Mouse (Mus musculus) heart, embryonic 11.5 days (tissue): ENCODE data around the gene Cox6b1. TPM values are rescaled to one million over a fixed set of nuclear protein-coding genes. Genes with fewer than 3 reads are reported as not detected.

Experiments
- ATAC-seq: fragments of 200-750 bp; cut with Nextera tagmentation; replicated peaks from 2 replicates; pipeline ENCODE4 v1.8.0; 2017; ENCODE audit warnings: moderate library complexity; ENCODE audit not compliant: insufficient number of reproducible peaks, low FRiP score, low TSS enrichment
- H3K27ac ChIP-seq: fragments of 300-500 bp; sonication (generic); 2 replicates; pipeline ENCODE4 v1.5.1; 2014; ENCODE audit warnings: mild to moderate bottlenecking, low read depth, low read length
- H3K27me3 ChIP-seq: fragments of 300-500 bp; sonication (generic); 2 replicates; pipeline ENCODE4 v1.6.1; 2014; ENCODE audit warnings: mild to moderate bottlenecking, low read length, mixed read lengths; ENCODE audit not compliant: control insufficient read depth, insufficient read depth
- H3K36me3 ChIP-seq: fragments of 300-500 bp; sonication (generic); 2 replicates; pipeline ENCODE4 v1.6.1; 2014; ENCODE audit warnings: mild to moderate bottlenecking, low read length, moderate library complexity, mixed read lengths; ENCODE audit not compliant: control insufficient read depth, insufficient read depth
- H3K4me1 ChIP-seq: fragments of 300-500 bp; sonication (generic); 2 replicates; pipeline ENCODE4 v1.6.1; 2014; ENCODE audit warnings: low read length; ENCODE audit not compliant: control insufficient read depth, insufficient read depth
- H3K4me2 ChIP-seq: fragments of 300-500 bp; sonication (generic); 2 replicates; pipeline ENCODE4 v1.6.1; 2014; ENCODE audit warnings: mild to moderate bottlenecking, moderate library complexity
- H3K4me3 ChIP-seq: fragments of 300-500 bp; sonication (generic); 2 replicates; pipeline ENCODE4 v1.5.1; 2014; ENCODE audit warnings: low read depth, low read length
- H3K9ac ChIP-seq: fragments of 300-500 bp; sonication (generic); 2 replicates; pipeline ENCODE4 v1.6.1; 2014; ENCODE audit warnings: mild to moderate bottlenecking, low read depth, low read length, moderate library complexity
- H3K9me3 ChIP-seq: fragments of 300-500 bp; sonication (generic); replicated peaks from 2 replicates; pipeline ENCODE4 v1.6.1; 2016; ENCODE audit warnings: low read length; ENCODE audit not compliant: control insufficient read depth
- WGBS: fragments of 180-500 bp; shearing (Covaris S2); extraction: QIAGEN DNeasy Blood & Tissue Kit; methylation state at CpG from one replicate; pipeline ENCODE4 v1.1.7; 2014; ENCODE audit not compliant: insufficient replicate concordance; 5-methylcytosine and 5-hydroxymethylcytosine counted together
- polyA plus RNA-seq: library from polyadenylated mRNA; unstranded; fragments of >200 nt; fragmentation: Nextera tagmentation; extraction: Ambion mirVana; gene quantifications from 2 replicates; pipeline ENCODE4 v1.2.1, GENCODE M21; 2014

Cox6b1 gene
- 1,669 and 1,746 TPM in 2 replicates for polyA plus RNA-seq

- Histone ChIP-seq H3K9ac (peak within 1 kb of the TSS; percentile 96), H3K27me3 (no peaks in the 10 kb centered on the region), H3K4me3 (peak within 1 kb of the TSS; percentile 88), H3K36me3 (peaks cover 19% of the 10 kb centered on the region), H3K9me3 (no peaks in the 10 kb centered on the region), H3K27ac (peak within 1 kb of the TSS; percentile 73), H3K4me2 (peak within 1 kb of the TSS; percentile 93), H3K4me1 (peaks cover 8% of the 10 kb centered on the region)
- WGBS: under 1% methylated on average over 44 of the region's 44 CpGs
- peak; percentile 87 for ATAC-seq
These were observed at the start of gene Cox6b1 for GRCm38 (mm10) chr7:30625530-30626384. TSS of gene Cox6b1 (minus strand) at chr7:30626151.

- Histone ChIP-seq H3K9ac (no peak within 1 kb of the TSS), H3K36me3 (no peaks in the 10 kb centered on the region), H3K4me1 (no peaks in the 10 kb centered on the region), H3K27ac (no peak within 1 kb of the TSS), H3K4me2 (no peak within 1 kb of the TSS), H3K9me3 (no peaks in the 10 kb centered on the region), H3K4me3 (no peak within 1 kb of the TSS), H3K27me3 (peaks cover 3% of the 10 kb centered on the region; the same call in 1 of the 2 replicates)
- ATAC-seq: no peak
- 53% methylated on average over 9 of the region's 9 CpGs for WGBS
These were observed 45.5 kb upstream of the Cox6b1 start, which contains the start of gene Pmis2 for GRCm38 (mm10) chr7:30671480-30671879. TSS of gene Pmis2 (minus strand) at chr7:30671605.

- ATAC-seq: no peak
- Histone ChIP-seq H3K4me3 (no peak overlapping the region), H3K27me3 (no peaks in the 10 kb centered on the region), H3K4me2 (no peak overlapping the region), H3K36me3 (no peaks in the 10 kb centered on the region), H3K9me3 (no peaks in the 10 kb centered on the region), H3K9ac (no peak overlapping the region), H3K4me1 (no peaks in the 10 kb centered on the region), H3K27ac (no peak overlapping the region)
- 32% methylated on average over 3 of the region's 3 CpGs for WGBS
These were observed 43.3 kb upstream of the Cox6b1 start for GRCm38 (mm10) chr7:30669229-30669628.

- H3K27ac ChIP-seq: no peak overlapping the region
- H3K4me3 ChIP-seq: peak overlapping the region; percentile 80
- H3K9ac ChIP-seq: peak overlapping the region; percentile 84
- no peak for ATAC-seq
- no peaks in the 10 kb centered on the region for H3K4me1 ChIP-seq
- peaks cover 13% of the 10 kb centered on the region; the same call in 1 of the 2 replicates for H3K36me3 ChIP-seq
- no peaks in the 10 kb centered on the region for H3K27me3 ChIP-seq
- H3K4me2 ChIP-seq: peak overlapping the region; percentile 68
- no peaks in the 10 kb centered on the region for H3K9me3 ChIP-seq
- 6% methylated on average over 11 of the region's 11 CpGs for WGBS
These were observed 39.4 kb upstream of the Cox6b1 start for GRCm38 (mm10) chr7:30665321-30665720.

GRCm38 (mm10) chr7:30664529-30665200, 38.7 kb upstream of the Cox6b1 start, which contains the start of gene Haus5:
TSS of gene Haus5 (minus strand) at chr7:30664994.
- Histone ChIP-seq H3K4me2 (peak within 1 kb of the TSS; percentile 68), H3K9ac (peak within 1 kb of the TSS; percentile 84), H3K27me3 (no peaks in the 10 kb centered on the region), H3K27ac (peak within 1 kb of the TSS; percentile 29; the same call in 1 of the 2 replicates), H3K4me3 (peak within 1 kb of the TSS; percentile 80), H3K36me3 (peaks cover 13% of the 10 kb centered on the region; the same call in 1 of the 2 replicates), H3K9me3 (no peaks in the 10 kb centered on the region), H3K4me1 (no peaks in the 10 kb centered on the region)
- under 1% methylated on average over 34 of the region's 34 CpGs for WGBS
- ATAC-seq: peak; percentile 86

GRCm38 (mm10) chr7:30649591-30650540, 23.9 kb upstream of the Cox6b1 start, which contains the start of gene Rbm42:
TSS of gene Rbm42 (minus strand) at chr7:30650317.
- Histone ChIP-seq H3K9ac (peak within 1 kb of the TSS; percentile 97), H3K27ac (peak within 1 kb of the TSS; percentile 60), H3K36me3 (peaks cover 21% of the 10 kb centered on the region), H3K4me3 (peak within 1 kb of the TSS; percentile 93), H3K4me1 (no peaks in the 10 kb centered on the region), H3K27me3 (no peaks in the 10 kb centered on the region), H3K9me3 (no peaks in the 10 kb centered on the region), H3K4me2 (peak within 1 kb of the TSS; percentile 97)
- 2% methylated on average over 59 of the region's 59 CpGs for WGBS
- ATAC-seq: peak; percentile 97

- peak overlapping the region; percentile 1; the same call in 1 of the 2 replicates for H3K27ac ChIP-seq
These were observed 13.1 kb upstream of the Cox6b1 start for GRCm38 (mm10) chr7:30639083-30639482.

More at GRCm38 (mm10) chr7:30639083-30639482, 13.1 kb upstream of the Cox6b1 start:
- WGBS: 9% methylated on average over 4 of the region's 4 CpGs
- H3K4me3 ChIP-seq: no peak overlapping the region
- H3K27me3 ChIP-seq: peaks cover 18% of the 10 kb centered on the region
- no peaks in the 10 kb centered on the region for H3K9me3 ChIP-seq
- 0 out of 2 replicates have a peak, but pooled peaks cover 4% of the 10 kb centered on the region for H3K4me1 ChIP-seq
- H3K4me2 ChIP-seq: no peak overlapping the region
- no peak overlapping the region for H3K9ac ChIP-seq
- peaks cover 18% of the 10 kb centered on the region for H3K36me3 ChIP-seq
- no peak for ATAC-seq
